18 mouse cellular contexts compared by ENCODE assay signal in genomic region chr3:57615652-57616051, GRCm38 (mm10). TPM values are rescaled to one million over a fixed set of nuclear protein-coding genes. Genes with fewer than 3 reads are reported as not detected.
DNase-seq lines count a peak whose midpoint lies in the region; ATAC-seq and TF ChIP-seq lines count a peak whose summit lies in the region.
"Had no signal": no experiment of that assay in that cellular context is flagged by ENCODE, and none has a peak within 500 bp of the region (broad histone marks: within the 10 kb centered on the region; RNA-seq: fewer than 3 reads in every experiment).

No protein-coding gene starts in this region.

- ATAC-seq in heart, postnatal 0 days (ENCODE audit: insufficient read depth, low read depth), result no peak
- no peak for ATAC-seq in liver, embryonic 11.5 days (replicated peaks; ENCODE audit: low FRiP score)
- no peak for ATAC-seq in Patski
- ATAC-seq: forebrain, embryonic 16.5 days had no signal

- no peak overlapping the region for H3K27ac ChIP-seq in heart, postnatal 0 days (ENCODE audit: low read depth)
- H3K27ac ChIP-seq in liver, adult 2 months (replicated peaks; ENCODE audit: insufficient read depth, low read depth, low read length), result no peak overlapping the region
- H3K27ac ChIP-seq in liver, embryonic 11.5 days (ENCODE audit: low read depth, low read length), result no peak overlapping the region
- H3K27ac ChIP-seq: limb, embryonic 13.5 days had no signal

- intact Hi-C loops in heart, postnatal 25 days (cut with DNase I), result loop anchor here (1.0 to 2.0 kb wide), 2 partner anchors 39 to 145 kb away; no protein-coding TSS in a partner anchor

- H3K4me1 ChIP-seq in heart, postnatal 0 days (ENCODE audit: control insufficient read depth, insufficient read depth), result no peaks in the 10 kb centered on the region
- no peaks in the 10 kb centered on the region for H3K4me1 ChIP-seq in liver, adult 2 months (ENCODE audit: control insufficient read depth, insufficient read depth, low read length)
- H3K4me1 ChIP-seq in liver, embryonic 11.5 days (replicated peaks; ENCODE audit: control insufficient read depth, insufficient read depth, low read length), result no peaks in the 10 kb centered on the region
- H3K4me1 ChIP-seq: limb, embryonic 13.5 days had no signal

- no peaks in the 10 kb centered on the region for H3K9me3 ChIP-seq in heart, postnatal 0 days (replicated peaks; ENCODE audit: control insufficient read depth, low read length)
- no peaks in the 10 kb centered on the region for H3K9me3 ChIP-seq in liver, embryonic 11.5 days (ENCODE audit: control insufficient read depth, low read length)
- H3K9me3 ChIP-seq: limb, embryonic 13.5 days had no signal

- H3K79me2 ChIP-seq in liver, adult 2 months (ENCODE audit: control insufficient read depth, insufficient read depth, low read length), result no peaks in the 10 kb centered on the region

- 84% methylated on average over 4 of the region's 4 CpGs for WGBS in heart, postnatal 0 days
- 87% methylated on average over 4 of the region's 4 CpGs for WGBS in liver, adult 2 months
- 86% methylated on average over 4 of the region's 4 CpGs for whole genome bisulfite sequencing in liver, embryonic 11.5 days

- no peak overlapping the region for H3K4me2 ChIP-seq in heart, postnatal 0 days (ENCODE audit: low read depth, low read length)
- no peak overlapping the region for H3K4me2 ChIP-seq in liver, embryonic 11.5 days
- H3K4me2 ChIP-seq: limb, embryonic 13.5 days had no signal

- POLR2A ChIA-PET in Patski (lab: Charles Lee), result no interaction called here

- TF ChIP-seq POLR2A in liver, adult 2 months (IDR thresholded peaks at IDR 0.05; ENCODE audit: extremely low read depth, insufficient read depth, low read length), result no peak

- H3K9ac ChIP-seq in heart, postnatal 0 days (replicated peaks; ENCODE audit: low read depth, low read length), result no peak overlapping the region
- no peak overlapping the region for H3K9ac ChIP-seq in liver, adult 2 months (ENCODE audit: low read depth, low read length)
- no peak overlapping the region for H3K9ac ChIP-seq in liver, embryonic 11.5 days (ENCODE audit: low read depth, low read length)
- H3K9ac ChIP-seq: limb, embryonic 13.5 days had no signal

- H3K36me3 ChIP-seq in heart, postnatal 0 days (replicated peaks; ENCODE audit: control insufficient read depth, insufficient read depth, low read length), result no peaks in the 10 kb centered on the region
- no peaks in the 10 kb centered on the region for H3K36me3 ChIP-seq in liver, adult 2 months (ENCODE audit: control insufficient read depth, insufficient read depth, low read length)
- H3K36me3 ChIP-seq in liver, embryonic 11.5 days (ENCODE audit: control insufficient read depth, insufficient read depth, low read length), result no peaks in the 10 kb centered on the region
- H3K36me3 ChIP-seq: limb, embryonic 13.5 days had no signal

- H3K27me3 ChIP-seq in heart, postnatal 0 days (ENCODE audit: control insufficient read depth, insufficient read depth, low read length), result no peaks in the 10 kb centered on the region
- H3K27me3 ChIP-seq in liver, adult 2 months (ENCODE audit: control insufficient read depth, insufficient read depth, low read length), result no peaks in the 10 kb centered on the region
- H3K27me3 ChIP-seq in liver, embryonic 11.5 days (replicated peaks; ENCODE audit: control insufficient read depth, insufficient read depth, low read length), result no peaks in the 10 kb centered on the region
- H3K27me3 ChIP-seq in Patski, result no peaks in the 10 kb centered on the region
- H3K27me3 ChIP-seq: limb, embryonic 13.5 days had no signal

- TF ChIP-seq EP300 in heart, postnatal 0 days (IDR thresholded peaks at IDR 0.05; ENCODE audit: low read depth), result no peak

- in situ Hi-C loops in Patski (cut with MboI; ENCODE audit: low pct_unique_long_range_greater_than_20kb), result no loop called here

- peak; percentile 43 for TF ChIP-seq CTCF in heart, postnatal 0 days (IDR thresholded peaks at IDR 0.05; ENCODE audit: low read depth)
- 0 out of 2 replicates have a peak, but pooled peaks have one; percentile 16 for TF ChIP-seq CTCF in liver, adult 2 months (IDR thresholded peaks at IDR 0.05; ENCODE audit: low read depth, low read length)
- TF ChIP-seq CTCF in Patski (IDR thresholded peaks at IDR 0.05), result peak; percentile 62

- CTCF ChIA-PET in Patski (lab: Charles Lee), result interaction anchor here (0.7 to 3.7 kb wide), 3 partner anchors 52 to 157 kb away, joined by 3 to 17 read pairs (median 4); no protein-coding TSS in a partner anchor

- H3K4me3 ChIP-seq in heart, postnatal 0 days (ENCODE audit: low read depth, low read length), result no peak overlapping the region
- no peak overlapping the region for H3K4me3 ChIP-seq in liver, adult 2 months (ENCODE audit: insufficient read depth, low read depth, low read length)
- H3K4me3 ChIP-seq in liver, embryonic 11.5 days (ENCODE audit: low read depth, low read length), result no peak overlapping the region
- H3K4me3 ChIP-seq: limb, embryonic 13.5 days had no signal

- no peak for DNase-seq in heart, postnatal 0 days (ENCODE audit: low spot score)
- no peak for DNase-seq in heart, postnatal 25 days (ENCODE audit: low spot score)
- DNase-seq in liver, adult 2 months (ENCODE audit: extremely low read depth, low read depth, low spot score), result no peak
- DNase-seq in liver, embryonic 11.5 days (ENCODE audit: low spot score), result no peak
- DNase-seq in 416B (ENCODE audit: low read depth), result peak; percentile 10
- no peak for DNase-seq in Patski (ENCODE audit: low read depth, low spot score)
- DNase-seq in frontal cortex, postnatal 25 days (ENCODE audit: low spot score in 2 of 2), result no peak
- DNase-seq: adrenal gland, postnatal 36 days; cerebellum, adult 11-12 months; cerebellum, postnatal 14 days; kidney, adult 8-10 months; kidney, postnatal 4 days; lung, postnatal 4 days; right cerebral cortex, adult 18-20 months; thymus, postnatal 4 days had no signal

RNA-seq across cellular contexts. Expression of gene Commd2, which starts 35.9 kb away (rescaled TPM):
- 18.3 and 70.3 TPM in 2 replicates for total RNA-seq in heart, postnatal 0 days (2014; rRNA removed; ENCODE audit: low replicate concordance)
- 53.9 and 55.2 TPM in 2 replicates for polyA plus RNA-seq in heart, postnatal 0 days (2015; fragmentation: Nextera tagmentation; extraction: Ambion mirVana)
- total RNA-seq in heart, postnatal 25 days (2021), result 10 to 100 TPM; 13.8 to 14.2 TPM
- total RNA-seq in liver, adult 2 months (2014; rRNA removed), result 17.3 and 21.2 TPM in 2 replicates
- 13.4 and 13.9 TPM in 2 replicates for polyA plus RNA-seq in liver, adult 2 months (2012; rRNA removed)
- 69.7 and 70.6 TPM in 2 replicates for polyA plus RNA-seq in liver, embryonic 11.5 days (2014; fragmentation: Nextera tagmentation; extraction: Ambion mirVana)
- polyA plus RNA-seq in Patski (2021), result 67.2 TPM

RNA-seq across cellular contexts. Expression of gene Wwtr1, which starts 39.9 kb away (rescaled TPM):
- 88.9 and 90.9 TPM in 2 replicates for total RNA-seq in heart, postnatal 0 days (2014; rRNA removed; ENCODE audit: low replicate concordance)
- polyA plus RNA-seq in heart, postnatal 0 days (2015; fragmentation: Nextera tagmentation; extraction: Ambion mirVana), result 24.9 and 26.1 TPM in 2 replicates
- total RNA-seq in heart, postnatal 25 days (2021), result 10 to 100 TPM; 57.9 to 61.6 TPM
- total RNA-seq in liver, adult 2 months (2014; rRNA removed), result 10.5 and 11.9 TPM in 2 replicates
- polyA plus RNA-seq in liver, adult 2 months (2012; rRNA removed), result 4.9 and 5.4 TPM in 2 replicates
- polyA plus RNA-seq in liver, embryonic 11.5 days (2014; fragmentation: Nextera tagmentation; extraction: Ambion mirVana), result 3.9 and 5.1 TPM in 2 replicates
- polyA plus RNA-seq in Patski (2021), result 159 TPM
- total RNA-seq: granulocyte monocyte progenitor cell, adult 5-6 weeks had no signal
